Mouse (Mus musculus): ENCODE results near the gene Smarca2. TPM values are rescaled to one million over a fixed set of nuclear protein-coding genes. Genes with fewer than 3 reads are reported as not detected.
A peak's percentile ranks its signal among the peaks of the same experiment; 100 is the strongest.

Smarca2 gene
- polyA plus RNA-seq, 1 experiment from 2014 or later: 72.0 TPM

DNA sequence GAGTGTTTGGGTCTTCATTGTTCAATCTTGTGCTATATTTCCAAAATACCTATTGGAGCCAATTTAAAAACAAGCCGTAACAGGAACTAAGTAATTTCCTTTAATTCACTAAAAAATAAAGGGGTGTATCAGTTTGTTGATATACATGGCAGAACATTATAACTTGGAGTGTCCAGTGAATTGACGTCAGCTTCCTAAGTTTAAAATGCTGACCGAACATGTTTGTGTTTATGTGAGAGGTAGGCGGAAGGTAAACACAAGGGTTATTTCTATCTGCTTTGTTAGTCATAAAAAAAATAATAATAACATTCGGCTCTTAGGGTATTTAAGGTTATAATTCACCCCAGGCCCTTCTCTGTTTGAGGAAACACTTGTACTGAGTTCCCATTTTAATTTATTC is 12.4 kb downstream of the Smarca2 start:
- Histone ChIP-seq H3K9ac (replicated peaks) (no peak overlapping the region), H3K27ac (no peak overlapping the region), H3K36me3 (peaks cover 19% of the 10 kb centered on the region), H3K27me3 (no peaks in the 10 kb centered on the region), H3K4me2 (no peak overlapping the region), H3K9me3 (no peaks in the 10 kb centered on the region), H3K4me1 (replicated peaks) (peaks cover 10% of the 10 kb centered on the region; the same call in 1 of the 2 replicates), H3K4me3 (replicated peaks) (no peak overlapping the region)
- 95% methylated on average over 5 of the region's 5 CpGs for WGBS
- no peak for ATAC-seq (ENCODE audit: insufficient number of reproducible peaks, insufficient read depth, low FRiP score, low TSS enrichment, low read depth)

DNA sequence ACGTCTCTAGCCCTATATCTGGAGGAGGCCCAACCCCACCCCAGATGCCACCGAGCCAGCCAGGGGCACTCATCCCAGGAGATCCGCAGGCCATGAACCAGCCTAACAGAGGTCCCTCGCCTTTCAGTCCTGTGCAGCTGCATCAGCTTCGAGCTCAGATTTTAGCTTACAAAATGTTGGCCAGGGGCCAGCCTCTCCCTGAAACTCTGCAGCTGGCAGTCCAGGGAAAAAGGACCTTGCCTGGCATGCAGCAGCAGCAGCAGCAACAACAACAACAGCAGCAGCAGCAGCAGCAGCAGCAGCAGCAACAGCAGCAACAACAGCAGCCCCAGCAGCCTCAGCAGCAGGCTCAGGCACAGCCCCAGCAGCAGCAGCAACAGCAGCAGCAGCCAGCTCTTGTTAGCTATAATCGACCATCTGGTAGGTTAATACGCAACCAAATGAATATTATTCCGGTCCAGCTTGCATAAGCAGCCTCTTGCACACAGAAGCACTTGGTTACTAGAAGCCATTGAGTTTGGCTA is 25.9 kb downstream of the Smarca2 start:
- no peak overlapping the region for H3K9ac ChIP-seq (replicated peaks)
- peaks cover 48% of the 10 kb centered on the region for H3K36me3 ChIP-seq
- peaks cover 6% of the 10 kb centered on the region; the same call in 1 of the 2 replicates for H3K4me1 ChIP-seq (replicated peaks)
- no peaks in the 10 kb centered on the region for H3K9me3 ChIP-seq
- H3K4me3 ChIP-seq (replicated peaks): no peak overlapping the region
- no peaks in the 10 kb centered on the region for H3K27me3 ChIP-seq
- peak overlapping the region; percentile 64 for H3K27ac ChIP-seq
- no peak overlapping the region for H3K4me2 ChIP-seq
- WGBS: 67% methylated on average over 8 of the region's 8 CpGs
- no peak for ATAC-seq (ENCODE audit: insufficient number of reproducible peaks, insufficient read depth, low FRiP score, low TSS enrichment, low read depth)

GRCm38 (mm10) chr19:26632228-26632627 is 27.4 kb downstream of the Smarca2 start:
- H3K27me3 ChIP-seq: no peaks in the 10 kb centered on the region
- ATAC-seq (ENCODE audit: insufficient number of reproducible peaks, insufficient read depth, low FRiP score, low TSS enrichment, low read depth): no peak
- WGBS: 90% methylated on average over 5 of the region's 5 CpGs
- H3K27ac ChIP-seq: no peak overlapping the region
- H3K9ac ChIP-seq (replicated peaks): no peak overlapping the region
- H3K36me3 ChIP-seq: peaks cover 50% of the 10 kb centered on the region
- H3K4me1 ChIP-seq (replicated peaks): peaks cover 6% of the 10 kb centered on the region; the same call in 1 of the 2 replicates
- H3K4me2 ChIP-seq: no peak overlapping the region
- no peaks in the 10 kb centered on the region for H3K9me3 ChIP-seq
- no peak overlapping the region for H3K4me3 ChIP-seq (replicated peaks)

DNA sequence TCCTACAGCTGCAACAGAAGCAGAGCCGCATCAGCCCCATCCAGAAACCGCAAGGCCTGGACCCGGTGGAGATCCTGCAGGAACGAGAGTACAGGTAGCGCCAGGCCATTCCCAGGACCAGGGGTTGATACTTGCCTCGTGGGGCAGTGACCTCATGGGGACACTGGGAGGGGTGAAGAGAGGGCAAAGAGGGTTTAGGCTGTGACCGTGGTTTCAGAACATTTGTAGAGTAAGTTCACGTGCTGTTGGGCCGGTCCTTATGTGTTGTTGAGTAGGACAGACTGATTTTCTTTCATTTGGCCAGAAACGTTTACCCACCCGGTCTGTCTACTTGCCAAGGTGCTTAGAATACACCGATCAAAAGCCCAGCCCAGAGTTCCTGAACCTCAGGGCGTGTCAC is 35.7 kb downstream of the Smarca2 start:
- H3K4me1 ChIP-seq (replicated peaks): no peaks in the 10 kb centered on the region
- H3K4me3 ChIP-seq (replicated peaks): no peak overlapping the region
- H3K27ac ChIP-seq: no peak overlapping the region
- H3K9ac ChIP-seq (replicated peaks): no peak overlapping the region
- peaks cover 36% of the 10 kb centered on the region for H3K36me3 ChIP-seq
- H3K4me2 ChIP-seq: no peak overlapping the region
- no peaks in the 10 kb centered on the region for H3K27me3 ChIP-seq
- no peak for ATAC-seq (ENCODE audit: insufficient number of reproducible peaks, insufficient read depth, low FRiP score, low TSS enrichment, low read depth)
- 95% methylated on average over 13 of the region's 13 CpGs for WGBS
- no peaks in the 10 kb centered on the region for H3K9me3 ChIP-seq

- Histone ChIP-seq H3K9me3 (no peaks in the 10 kb centered on the region), H3K36me3 (peaks cover 39% of the 10 kb centered on the region), H3K4me3 (replicated peaks) (no peak overlapping the region), H3K4me1 (replicated peaks) (no peaks in the 10 kb centered on the region), H3K27ac (no peak overlapping the region), H3K9ac (replicated peaks) (no peak overlapping the region), H3K4me2 (no peak overlapping the region), H3K27me3 (no peaks in the 10 kb centered on the region)
- no peak for ATAC-seq (ENCODE audit: insufficient number of reproducible peaks, insufficient read depth, low FRiP score, low TSS enrichment, low read depth)
- 89% methylated on average over 10 of the region's 10 CpGs for WGBS
Measured at GRCm38 (mm10) chr19:26641269-26641668, 36.4 kb downstream of the Smarca2 start.

DNA sequence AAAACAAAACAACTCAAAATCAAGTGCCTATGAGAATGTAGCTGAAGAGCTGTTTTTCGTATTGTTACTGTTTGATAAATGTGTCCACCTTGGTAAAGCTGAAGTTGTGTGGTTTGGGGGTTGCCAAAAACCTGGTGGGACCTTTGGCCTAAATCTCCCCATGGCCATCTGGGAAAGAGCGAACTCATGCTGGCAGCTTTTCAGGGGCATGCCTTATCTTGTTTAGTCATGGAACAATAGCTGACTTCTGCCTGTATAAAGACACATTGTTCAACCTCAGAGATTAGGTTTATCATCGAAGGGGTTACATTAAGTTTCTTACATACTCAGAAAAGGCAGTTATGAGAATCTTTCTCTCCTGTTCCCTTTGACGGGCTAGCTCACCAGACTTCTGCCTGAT is 38.2 kb downstream of the Smarca2 start:
- Histone ChIP-seq H3K9ac (replicated peaks) (no peak overlapping the region), H3K4me1 (replicated peaks) (no peaks in the 10 kb centered on the region), H3K27me3 (no peaks in the 10 kb centered on the region), H3K4me2 (no peak overlapping the region), H3K27ac (no peak overlapping the region), H3K9me3 (no peaks in the 10 kb centered on the region), H3K4me3 (replicated peaks) (no peak overlapping the region), H3K36me3 (peaks cover 46% of the 10 kb centered on the region)
- ATAC-seq (ENCODE audit: insufficient number of reproducible peaks, insufficient read depth, low FRiP score, low TSS enrichment, low read depth): no peak
- 88% methylated on average over 4 of the region's 4 CpGs for WGBS

DNA sequence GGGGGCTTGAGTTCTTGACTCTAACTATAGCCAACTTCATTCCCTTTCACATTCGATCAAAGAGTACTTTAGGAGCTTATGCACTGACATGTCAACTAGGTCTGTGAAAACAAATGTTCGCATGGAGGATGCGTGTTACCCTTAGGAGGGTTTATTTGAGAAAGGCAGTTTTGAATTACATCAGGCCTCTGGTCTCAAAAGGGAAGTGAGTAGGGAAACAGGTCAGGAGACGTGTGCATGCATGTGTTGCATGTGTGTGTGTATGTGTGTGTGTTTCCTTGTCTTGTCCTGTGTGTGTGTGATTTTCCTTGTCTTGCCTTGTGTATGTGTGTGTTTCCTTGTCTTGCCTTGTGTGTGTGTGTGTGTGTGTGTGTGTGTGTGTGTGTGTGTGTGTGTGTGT is 39.1 kb downstream of the Smarca2 start:
- no peak overlapping the region for H3K4me3 ChIP-seq (replicated peaks)
- ATAC-seq (ENCODE audit: insufficient number of reproducible peaks, insufficient read depth, low FRiP score, low TSS enrichment, low read depth): no peak
- no peaks in the 10 kb centered on the region for H3K9me3 ChIP-seq
- H3K4me2 ChIP-seq: no peak overlapping the region
- no peak overlapping the region for H3K9ac ChIP-seq (replicated peaks)
- WGBS: 81% methylated on average over 4 of the region's 4 CpGs
- H3K4me1 ChIP-seq (replicated peaks): no peaks in the 10 kb centered on the region
- H3K27me3 ChIP-seq: no peaks in the 10 kb centered on the region
- no peak overlapping the region for H3K27ac ChIP-seq
- peaks cover 49% of the 10 kb centered on the region for H3K36me3 ChIP-seq

GRCm38 (mm10) chr19:26645016-26645415 is 40.2 kb downstream of the Smarca2 start:
- peaks cover 58% of the 10 kb centered on the region for H3K36me3 ChIP-seq
- no peak overlapping the region for H3K27ac ChIP-seq
- no peak overlapping the region for H3K9ac ChIP-seq (replicated peaks)
- H3K27me3 ChIP-seq: no peaks in the 10 kb centered on the region
- no peaks in the 10 kb centered on the region for H3K9me3 ChIP-seq
- no peaks in the 10 kb centered on the region for H3K4me1 ChIP-seq (replicated peaks)
- WGBS: 80% methylated on average over 3 of the region's 3 CpGs
- no peak overlapping the region for H3K4me2 ChIP-seq
- no peak overlapping the region for H3K4me3 ChIP-seq (replicated peaks)
- no peak for ATAC-seq (ENCODE audit: insufficient number of reproducible peaks, insufficient read depth, low FRiP score, low TSS enrichment, low read depth)

GRCm38 (mm10) chr19:26646128-26646527 is 41.3 kb downstream of the Smarca2 start:
- WGBS: 52% methylated on average over 2 of the region's 2 CpGs

GRCm38 (mm10) chr19:26650585-26651273 is 45.9 kb downstream of the Smarca2 start:
- WGBS: 86% methylated on average over 7 of the region's 7 CpGs
- no peak for ATAC-seq (ENCODE audit: insufficient number of reproducible peaks, insufficient read depth, low FRiP score, low TSS enrichment, low read depth)
- Histone ChIP-seq H3K27me3 (no peaks in the 10 kb centered on the region), H3K4me1 (replicated peaks) (no peaks in the 10 kb centered on the region), H3K9ac (replicated peaks) (no peak overlapping the region), H3K36me3 (peaks cover 73% of the 10 kb centered on the region), H3K9me3 (no peaks in the 10 kb centered on the region), H3K4me2 (no peak overlapping the region), H3K4me3 (replicated peaks) (no peak overlapping the region), H3K27ac (no peak overlapping the region)

More at GRCm38 (mm10) chr19:26646128-26646527, 41.3 kb downstream of the Smarca2 start:
- H3K4me1 ChIP-seq (replicated peaks): no peaks in the 10 kb centered on the region
- no peak overlapping the region for H3K27ac ChIP-seq
- H3K9me3 ChIP-seq: no peaks in the 10 kb centered on the region
- peaks cover 56% of the 10 kb centered on the region for H3K36me3 ChIP-seq
- ATAC-seq (ENCODE audit: insufficient number of reproducible peaks, insufficient read depth, low FRiP score, low TSS enrichment, low read depth): no peak
- H3K4me3 ChIP-seq (replicated peaks): no peak overlapping the region
- no peak overlapping the region for H3K4me2 ChIP-seq
- no peaks in the 10 kb centered on the region for H3K27me3 ChIP-seq
- no peak overlapping the region for H3K9ac ChIP-seq (replicated peaks)

DNA sequence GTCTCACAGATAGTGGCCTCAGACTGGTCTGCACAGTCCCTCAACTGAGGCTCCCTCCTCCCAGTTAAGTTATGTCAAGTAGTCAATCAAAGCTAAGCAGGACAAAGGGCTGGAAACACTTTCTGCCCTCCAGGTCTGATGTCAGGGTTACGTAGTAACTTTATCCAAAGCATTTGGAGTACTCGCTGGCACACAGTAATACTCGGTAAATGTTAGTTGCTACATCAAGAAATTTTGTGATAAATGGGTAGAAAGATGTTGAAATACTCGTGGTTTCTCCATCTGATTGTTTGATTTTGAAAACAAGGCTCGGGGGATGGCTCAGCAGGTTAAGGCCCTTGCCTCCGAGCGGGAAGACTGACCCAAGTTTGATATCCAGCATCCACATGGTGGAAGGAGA is 53.5 kb downstream of the Smarca2 start:
- ATAC-seq (ENCODE audit: insufficient number of reproducible peaks, insufficient read depth, low FRiP score, low TSS enrichment, low read depth): no peak
- Histone ChIP-seq H3K36me3 (peaks cover 20% of the 10 kb centered on the region), H3K4me1 (replicated peaks) (0 out of 2 replicates have a peak, but pooled peaks cover 2% of the 10 kb centered on the region), H3K9me3 (no peaks in the 10 kb centered on the region), H3K4me2 (no peak overlapping the region), H3K27ac (no peak overlapping the region), H3K4me3 (replicated peaks) (no peak overlapping the region), H3K27me3 (no peaks in the 10 kb centered on the region), H3K9ac (replicated peaks) (no peak overlapping the region)
- 88% methylated on average over 7 of the region's 7 CpGs for WGBS

DNA sequence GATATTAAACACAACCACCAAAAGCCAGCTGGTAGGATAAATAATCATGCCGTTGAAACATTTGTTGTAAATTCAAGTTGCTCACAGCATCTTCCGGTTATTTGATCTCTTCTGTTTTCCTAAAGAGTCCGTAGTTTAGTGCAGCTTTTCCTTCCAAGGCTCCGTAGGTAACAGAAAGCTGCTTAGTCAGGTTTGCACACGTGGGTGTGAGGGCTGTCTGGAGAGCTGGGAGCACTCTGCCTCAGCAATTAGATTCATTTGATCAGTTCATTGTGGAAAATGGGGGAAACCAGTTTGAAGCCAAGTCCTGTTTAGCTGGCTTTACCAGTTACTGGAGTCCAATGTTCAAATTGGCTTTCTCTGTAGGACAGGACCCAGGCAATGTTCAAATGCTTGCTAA is 55.1 kb downstream of the Smarca2 start:
- H3K4me2 ChIP-seq: no peak overlapping the region
- 75% methylated on average over 5 of the region's 5 CpGs for WGBS
- ATAC-seq (ENCODE audit: insufficient number of reproducible peaks, insufficient read depth, low FRiP score, low TSS enrichment, low read depth): no peak

More for the DNA sequence above, 55.1 kb downstream of the Smarca2 start:
- Histone ChIP-seq H3K36me3 (peaks cover 14% of the 10 kb centered on the region; the same call in 1 of the 2 replicates), H3K4me1 (replicated peaks) (0 out of 2 replicates have a peak, but pooled peaks cover 2% of the 10 kb centered on the region), H3K27me3 (no peaks in the 10 kb centered on the region), H3K27ac (no peak overlapping the region), H3K9me3 (no peaks in the 10 kb centered on the region), H3K9ac (replicated peaks) (no peak overlapping the region), H3K4me3 (replicated peaks) (no peak overlapping the region)
